8 mouse cellular contexts compared by ENCODE assay signal in genomic region chr2:28547237-28548172, GRCm38 (mm10). TPM values are rescaled to one million over a fixed set of nuclear protein-coding genes. Genes with fewer than 3 reads are reported as not detected.
A peak's percentile ranks its signal among the peaks of the same experiment; 100 is the strongest.
DNase-seq lines count a peak whose midpoint lies in the region; ATAC-seq and TF ChIP-seq lines count a peak whose summit lies in the region.

No protein-coding gene starts in this region.

- H3K4me1 ChIP-seq in kidney, adult 2 months (ENCODE audit: control insufficient read depth, insufficient read depth, low read length) = no peaks in the 10 kb centered on the region; the same call in 1 of the 2 replicates
- H3K4me1 ChIP-seq in liver, embryonic 14.5 days (replicated peaks; ENCODE audit: control insufficient read depth in 2 of 2, insufficient read depth in 2 of 2, low read length in 1 of 2) = no peaks in the 10 kb centered on the region
- H3K4me1 ChIP-seq in neural tube, embryonic 12.5 days = no peaks in the 10 kb centered on the region
- no peaks in the 10 kb centered on the region for H3K4me1 ChIP-seq in stomach, embryonic 16.5 days (ENCODE audit: control insufficient read depth, insufficient read depth, low read length)

- TF ChIP-seq CTCF in kidney, adult 2 months (conservative IDR thresholded peaks at IDR 0.05; ENCODE audit: insufficient read depth, insufficient read length, low read depth, low read length) = peak; percentile 97
- TF ChIP-seq CTCF in liver, embryonic 14.5 days (IDR thresholded peaks at IDR 0.05; ENCODE audit: low read depth) = peak; percentile 98

- 46% methylated on average over 11 of the region's 11 CpGs for WGBS in kidney, adult 2 months
- 33% methylated on average over 11 of the region's 11 CpGs for WGBS in liver, embryonic 14.5 days (ENCODE audit: insufficient replicate concordance)
- WGBS in neural tube, embryonic 12.5 days = 55% methylated on average over 11 of the region's 11 CpGs
- 50% methylated on average over 11 of the region's 11 CpGs for WGBS in stomach, embryonic 16.5 days

- no peaks in the 10 kb centered on the region for H3K27me3 ChIP-seq in kidney, adult 2 months (replicated peaks; ENCODE audit: control insufficient read depth, insufficient read depth, low read length)
- H3K27me3 ChIP-seq in liver, embryonic 14.5 days (ENCODE audit: control insufficient read depth, insufficient read depth, low read length) = no peaks in the 10 kb centered on the region
- H3K27me3 ChIP-seq in neural tube, embryonic 12.5 days (replicated peaks) = no peaks in the 10 kb centered on the region
- no peaks in the 10 kb centered on the region for H3K27me3 ChIP-seq in stomach, embryonic 16.5 days (ENCODE audit: control insufficient read depth, insufficient read depth, low read length)

- H3K27ac ChIP-seq in kidney, adult 2 months (ENCODE audit: insufficient read depth, low read depth, low read length) = no peak overlapping the region
- H3K27ac ChIP-seq in liver, embryonic 14.5 days = no peak overlapping the region
- no peak overlapping the region for H3K27ac ChIP-seq in neural tube, embryonic 12.5 days
- H3K27ac ChIP-seq in stomach, embryonic 16.5 days (ENCODE audit: low read length) = no peak overlapping the region

- no peak overlapping the region for H3K9ac ChIP-seq in liver, embryonic 14.5 days (replicated peaks)
- H3K9ac ChIP-seq in neural tube, embryonic 12.5 days = peak overlapping the region; percentile 8; the same call in 1 of the 2 replicates
- no peak overlapping the region for H3K9ac ChIP-seq in stomach, embryonic 16.5 days (ENCODE audit: low read length)

- H3K4me2 ChIP-seq in liver, embryonic 14.5 days (ENCODE audit: low read depth) = no peak overlapping the region
- H3K4me2 ChIP-seq in neural tube, embryonic 12.5 days (replicated peaks) = no peak overlapping the region
- no peak overlapping the region for H3K4me2 ChIP-seq in stomach, embryonic 16.5 days (ENCODE audit: low read depth, low read length)

- H3K9me3 ChIP-seq in liver, embryonic 14.5 days (ENCODE audit: control insufficient read depth, low read length) = no peaks in the 10 kb centered on the region
- H3K9me3 ChIP-seq in neural tube, embryonic 12.5 days = no peaks in the 10 kb centered on the region
- H3K9me3 ChIP-seq in stomach, embryonic 16.5 days (replicated peaks; ENCODE audit: control insufficient read depth, low read length) = no peaks in the 10 kb centered on the region

- H3K36me3 ChIP-seq in kidney, adult 2 months (ENCODE audit: control insufficient read depth, insufficient read depth, low read length) = no peaks in the 10 kb centered on the region
- no peaks in the 10 kb centered on the region for H3K36me3 ChIP-seq in liver, embryonic 14.5 days (replicated peaks; ENCODE audit: control insufficient read depth, insufficient read depth, low read depth)
- peaks cover 95% of the 10 kb centered on the region for H3K36me3 ChIP-seq in neural tube, embryonic 12.5 days
- H3K36me3 ChIP-seq in stomach, embryonic 16.5 days (ENCODE audit: control insufficient read depth, insufficient read depth, low read length) = peaks cover 36% of the 10 kb centered on the region

- DNase-seq in 3T3-L1 (ENCODE audit: low read depth, low spot score) = peak; percentile 85
- DNase-seq in adrenal gland, adult 18-20 months (ENCODE audit: low spot score in 2 of 2) = peak; percentile 90
- peak; percentile 67 for DNase-seq in embryo, embryonic 11.5 days (ENCODE audit: low read depth, low spot score)
- peak; percentile 90 for DNase-seq in kidney, adult 2 months
- DNase-seq in liver, embryonic 14.5 days (ENCODE audit: low read depth in 3 of 3, low spot score in 3 of 3) = peak; percentile 40 to 49 (median 42)

- no peak overlapping the region for H3K4me3 ChIP-seq in kidney, adult 2 months (ENCODE audit: insufficient read depth, low read depth, low read length)
- H3K4me3 ChIP-seq in liver, embryonic 14.5 days (ENCODE audit: insufficient read depth in 1 of 2, low read depth in 2 of 2, low read length in 2 of 2) = no peak overlapping the region
- H3K4me3 ChIP-seq in neural tube, embryonic 12.5 days = no peak overlapping the region
- H3K4me3 ChIP-seq in stomach, embryonic 16.5 days (replicated peaks; ENCODE audit: low read length) = no peak overlapping the region

- no peak for TF ChIP-seq EP300 in liver, embryonic 14.5 days (IDR thresholded peaks at IDR 0.05; ENCODE audit: low read depth)

- TF ChIP-seq POLR2A in kidney, adult 2 months (IDR thresholded peaks at IDR 0.05; ENCODE audit: low read depth, low read length) = no peak

- peak; percentile 78 for ATAC-seq in granulocyte monocyte progenitor cell, adult 5-6 weeks (replicated peaks; ENCODE audit: poor library complexity, severe bottlenecking)
- ATAC-seq in liver, embryonic 14.5 days (ENCODE audit: insufficient read depth) = no peak
- peak; percentile 32; the same call in 1 of the 2 replicates for ATAC-seq in neural tube, embryonic 12.5 days (ENCODE audit: low FRiP score, low read depth)
- ATAC-seq in stomach, embryonic 16.5 days (ENCODE audit: insufficient read depth, low FRiP score) = peak; percentile 48; the same call in 1 of the 2 replicates

RNA-seq across cellular contexts. Expression of gene Cel, which starts 15.7 kb away (rescaled TPM):
- total RNA-seq in adrenal gland, adult 18-20 months (2021) = not detected
- not detected in 2 replicates for total RNA-seq in granulocyte monocyte progenitor cell, adult 5-6 weeks (2014; fragmentation: Nextera tagmentation)
- total RNA-seq in granulocyte monocyte progenitor cell, adult 5-6 weeks (2017) = not detected in 2 replicates
- 0.15 TPM in 1 of 2 replicates, not detected in the other for polyA plus RNA-seq in kidney, adult 2 months (2012; rRNA removed)
- 0.10 and 0.19 TPM in 2 replicates for polyA plus RNA-seq in liver, embryonic 14.5 days (2012; rRNA removed)
- 0.39 TPM in 1 of 2 replicates, not detected in the other for polyA plus RNA-seq in liver, embryonic 14.5 days (2014; fragmentation: Nextera tagmentation; extraction: Ambion mirVana)
- not detected in 2 replicates for polyA plus RNA-seq in neural tube, embryonic 12.5 days (2016; fragmentation: Nextera tagmentation; extraction: Ambion mirVana)
- polyA plus RNA-seq in stomach, embryonic 16.5 days (2015; fragmentation: Nextera tagmentation; extraction: Ambion mirVana) = 562 and 718 TPM in 2 replicates

RNA-seq across cellular contexts. Expression of gene Ralgds, which starts 34.6 kb away (rescaled TPM):
- 10 to 100 TPM; 24.3 to 24.4 TPM for total RNA-seq in adrenal gland, adult 18-20 months (2021)
- total RNA-seq in granulocyte monocyte progenitor cell, adult 5-6 weeks (2014; fragmentation: Nextera tagmentation) = 2.1 and 7.9 TPM in 2 replicates
- total RNA-seq in granulocyte monocyte progenitor cell, adult 5-6 weeks (2017) = 2.8 and 4.6 TPM in 2 replicates
- 24.6 and 32.3 TPM in 2 replicates for polyA plus RNA-seq in kidney, adult 2 months (2012; rRNA removed)
- 2.0 and 2.1 TPM in 2 replicates for polyA plus RNA-seq in liver, embryonic 14.5 days (2012; rRNA removed)
- 1.5 and 2.1 TPM in 2 replicates for polyA plus RNA-seq in liver, embryonic 14.5 days (2014; fragmentation: Nextera tagmentation; extraction: Ambion mirVana)
- 99.6 and 111 TPM in 2 replicates for polyA plus RNA-seq in neural tube, embryonic 12.5 days (2016; fragmentation: Nextera tagmentation; extraction: Ambion mirVana)
- polyA plus RNA-seq in stomach, embryonic 16.5 days (2015; fragmentation: Nextera tagmentation; extraction: Ambion mirVana) = 24.6 and 28.2 TPM in 2 replicates

RNA-seq across cellular contexts. Expression of gene Gtf3c5, which starts 36.0 kb away (rescaled TPM):
- total RNA-seq in adrenal gland, adult 18-20 months (2021) = 10 to 100 TPM; 15.2 to 17.2 TPM
- 25.9 and 31.5 TPM in 2 replicates for total RNA-seq in granulocyte monocyte progenitor cell, adult 5-6 weeks (2014; fragmentation: Nextera tagmentation)
- total RNA-seq in granulocyte monocyte progenitor cell, adult 5-6 weeks (2017) = 12.6 and 16.5 TPM in 2 replicates
- 20.4 and 20.8 TPM in 2 replicates for polyA plus RNA-seq in kidney, adult 2 months (2012; rRNA removed)
- polyA plus RNA-seq in liver, embryonic 14.5 days (2012; rRNA removed) = 10.0 and 11.6 TPM in 2 replicates
- 7.6 and 9.0 TPM in 2 replicates for polyA plus RNA-seq in liver, embryonic 14.5 days (2014; fragmentation: Nextera tagmentation; extraction: Ambion mirVana)
- 46.7 and 51.1 TPM in 2 replicates for polyA plus RNA-seq in neural tube, embryonic 12.5 days (2016; fragmentation: Nextera tagmentation; extraction: Ambion mirVana)
- 37.2 and 38.2 TPM in 2 replicates for polyA plus RNA-seq in stomach, embryonic 16.5 days (2015; fragmentation: Nextera tagmentation; extraction: Ambion mirVana)

RNA-seq across cellular contexts. Expression of gene Gm10134, which starts 41.6 kb away (rescaled TPM):
- total RNA-seq in adrenal gland, adult 18-20 months (2021) = 1 to 10 TPM; 2.0 TPM
- not detected in 2 replicates for total RNA-seq in granulocyte monocyte progenitor cell, adult 5-6 weeks (2014; fragmentation: Nextera tagmentation)
- not detected in 2 replicates for total RNA-seq in granulocyte monocyte progenitor cell, adult 5-6 weeks (2017)
- 0.33 TPM in 1 of 2 replicates, not detected in the other for polyA plus RNA-seq in kidney, adult 2 months (2012; rRNA removed)
- polyA plus RNA-seq in liver, embryonic 14.5 days (2012; rRNA removed) = not detected in 2 replicates
- not detected in 2 replicates for polyA plus RNA-seq in liver, embryonic 14.5 days (2014; fragmentation: Nextera tagmentation; extraction: Ambion mirVana)
- 2.4 and 3.5 TPM in 2 replicates for polyA plus RNA-seq in neural tube, embryonic 12.5 days (2016; fragmentation: Nextera tagmentation; extraction: Ambion mirVana)
- 7.4 and 8.9 TPM in 2 replicates for polyA plus RNA-seq in stomach, embryonic 16.5 days (2015; fragmentation: Nextera tagmentation; extraction: Ambion mirVana)

RNA-seq across cellular contexts. Expression of gene Gbgt1, which starts 50.8 kb away (rescaled TPM):
- 1 to 10 TPM; 4.5 to 6.3 TPM for total RNA-seq in adrenal gland, adult 18-20 months (2021)
- not detected in 2 replicates for total RNA-seq in granulocyte monocyte progenitor cell, adult 5-6 weeks (2014; fragmentation: Nextera tagmentation)
- not detected in 2 replicates for total RNA-seq in granulocyte monocyte progenitor cell, adult 5-6 weeks (2017)
- 1.2 and 1.3 TPM in 2 replicates for polyA plus RNA-seq in kidney, adult 2 months (2012; rRNA removed)
- polyA plus RNA-seq in liver, embryonic 14.5 days (2012; rRNA removed) = 0.31 and 0.52 TPM in 2 replicates
- polyA plus RNA-seq in liver, embryonic 14.5 days (2014; fragmentation: Nextera tagmentation; extraction: Ambion mirVana) = 0.15 and 0.29 TPM in 2 replicates
- 0.80 and 0.81 TPM in 2 replicates for polyA plus RNA-seq in neural tube, embryonic 12.5 days (2016; fragmentation: Nextera tagmentation; extraction: Ambion mirVana)
- polyA plus RNA-seq in stomach, embryonic 16.5 days (2015; fragmentation: Nextera tagmentation; extraction: Ambion mirVana) = 3.2 and 3.5 TPM in 2 replicates

Comparison
In these comparisons a context has a peak if more than half of its experiments do, and no peak if none do; other contexts are left out.
1. RNA of gene Cel, which starts 15.7 kb away (polyA plus RNA-seq): 562 to 718 TPM in stomach, embryonic 16.5 days; 0.10 to 0.39 TPM in liver, embryonic 14.5 days, not detected in neural tube, embryonic 12.5 days and 0.15 TPM in kidney, adult 2 months; every median in the first group is over 100 times any median in the second.
2. Peak in every context shown above with its lines, with median percentiles within 50 percentile points of each other: DNase-seq.